Mouse (Mus musculus) liver, adult 2 months (tissue): ENCODE data around the gene Zfp618. TPM values are rescaled to one million over a fixed set of nuclear protein-coding genes. Genes with fewer than 3 reads are reported as not detected.
A peak's percentile ranks its signal among the peaks of the same experiment; 100 is the strongest.

Experiments used
- DNase-seq: peaks from one replicate; pipeline ENCODE4 v3.0.0-alpha.2; 2011; ENCODE audit warnings: low read depth, low spot score; ENCODE audit errors: extremely low read depth
- H3K27ac ChIP-seq: fragments of 200-500 bp; replicated peaks from 2 replicates; pipeline ENCODE4 v1.5.1; 2012; ENCODE audit warnings: low read depth, mild to moderate bottlenecking, control low read depth, inconsistent platforms, low read length; ENCODE audit not compliant: insufficient read depth
- H3K27me3 ChIP-seq: fragments of 200-500 bp; 2 replicates; pipeline ENCODE4 v1.6.1; 2012; ENCODE audit warnings: mild to moderate bottlenecking, moderate library complexity, low read length, inconsistent platforms; ENCODE audit not compliant: control insufficient read depth, insufficient read depth
- H3K36me3 ChIP-seq: fragments of 200-500 bp; 2 replicates; pipeline ENCODE4 v1.6.1; 2012; ENCODE audit warnings: low read length, inconsistent platforms; ENCODE audit not compliant: control insufficient read depth, insufficient read depth
- H3K4me1 ChIP-seq: fragments of 200-500 bp; 2 replicates; pipeline ENCODE4 v1.6.1; 2011; ENCODE audit warnings: low read length; ENCODE audit not compliant: control insufficient read depth, insufficient read depth
- H3K4me3 ChIP-seq: fragments of 200-500 bp; 2 replicates; pipeline ENCODE4 v1.5.1; 2011; ENCODE audit warnings: low read depth, mild to moderate bottlenecking, control low read depth, low read length, moderate library complexity; ENCODE audit not compliant: insufficient read depth
- H3K79me2 ChIP-seq: fragments of 200-500 bp; 2 replicates; pipeline ENCODE4 v1.6.1; 2012; ENCODE audit warnings: inconsistent platforms, mild to moderate bottlenecking, low read length, moderate library complexity; ENCODE audit not compliant: control insufficient read depth, insufficient read depth
- H3K9ac ChIP-seq: fragments of 200-500 bp; 2 replicates; pipeline ENCODE4 v1.6.1; 2012; ENCODE audit warnings: low read depth, mild to moderate bottlenecking, control low read depth, inconsistent platforms, low read length
- CTCF ChIP-seq: fragments of 200-500 bp; IDR thresholded peaks from 2 replicates; pipeline ENCODE4 v1.5.1; 2011; ENCODE audit warnings: low read depth, low read length, control low read depth
- POLR2A ChIP-seq: fragments of 200-500 bp; IDR thresholded peaks from 2 replicates; pipeline ENCODE4 v1.6.1; 2011; ENCODE audit warnings: low read length, control low read depth; ENCODE audit not compliant: insufficient read depth; ENCODE audit errors: extremely low read depth
- WGBS: fragments of 180-500 bp; shearing (Covaris S2); methylation state at CpG from one replicate; pipeline ENCODE4 v1.1.7; 2018; 5-methylcytosine and 5-hydroxymethylcytosine counted together
- polyA plus RNA-seq: library from polyadenylated mRNA; depleted of rRNA; stranded (reverse); fragments of >200 nt; gene quantifications from 2 replicates; pipeline ENCODE4 v1.2.3, GENCODE M21; 2012
- total RNA-seq: library from RNA; depleted of rRNA; stranded (reverse); fragments of >200 nt; gene quantifications from 2 replicates; pipeline ENCODE4 v1.2.3, GENCODE M21; 2014

Gene Zfp618
- total and polyA plus RNA-seq, 2 experiments, result 0.18 to 0.73 TPM

DNA sequence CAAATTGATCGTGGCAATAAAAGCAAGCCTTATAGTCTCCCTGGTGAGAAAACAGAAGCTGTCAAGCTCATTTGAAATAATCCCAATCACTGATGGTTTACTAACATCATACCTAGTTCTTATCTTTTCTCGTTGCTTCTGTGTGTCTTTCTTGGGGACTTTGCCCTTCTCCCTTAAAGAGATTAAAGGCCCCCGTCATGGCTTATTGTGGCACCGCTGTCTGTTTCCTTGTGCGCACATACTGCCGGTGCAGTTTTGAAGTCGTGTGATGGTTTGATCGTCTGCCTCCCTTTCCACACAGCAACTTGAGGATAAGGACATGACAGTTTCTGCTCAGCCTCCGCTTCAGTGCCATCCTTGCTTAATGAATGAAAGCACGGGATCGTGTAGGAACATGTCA lies 135.1 kb downstream of the Zfp618 start:
- H3K27me3 ChIP-seq, result no peaks in the 10 kb centered on the region
- H3K36me3 ChIP-seq, result no peaks in the 10 kb centered on the region
- no peak overlapping the region for H3K27ac ChIP-seq
- 82% methylated on average over 11 of the region's 11 CpGs for WGBS
- H3K79me2 ChIP-seq, result no peaks in the 10 kb centered on the region
- no peak overlapping the region for H3K4me3 ChIP-seq
- no peaks in the 10 kb centered on the region for H3K4me1 ChIP-seq
- TF ChIP-seq CTCF (no peak), POLR2A (no peak)
- H3K9ac ChIP-seq, result no peak overlapping the region
- no peak for DNase-seq

GRCm38 (mm10) chr4:63102025-63102424 lies 136.7 kb downstream of the Zfp618 start:
- no peak for TF ChIP-seq CTCF
- no peak for TF ChIP-seq POLR2A
- Histone ChIP-seq H3K4me3 (no peak overlapping the region), H3K36me3 (no peaks in the 10 kb centered on the region), H3K27ac (no peak overlapping the region), H3K4me1 (no peaks in the 10 kb centered on the region), H3K9ac (no peak overlapping the region), H3K27me3 (no peaks in the 10 kb centered on the region), H3K79me2 (no peaks in the 10 kb centered on the region)
- 42% methylated on average over 4 of the region's 4 CpGs for WGBS
- DNase-seq, result peak; percentile 59

DNA sequence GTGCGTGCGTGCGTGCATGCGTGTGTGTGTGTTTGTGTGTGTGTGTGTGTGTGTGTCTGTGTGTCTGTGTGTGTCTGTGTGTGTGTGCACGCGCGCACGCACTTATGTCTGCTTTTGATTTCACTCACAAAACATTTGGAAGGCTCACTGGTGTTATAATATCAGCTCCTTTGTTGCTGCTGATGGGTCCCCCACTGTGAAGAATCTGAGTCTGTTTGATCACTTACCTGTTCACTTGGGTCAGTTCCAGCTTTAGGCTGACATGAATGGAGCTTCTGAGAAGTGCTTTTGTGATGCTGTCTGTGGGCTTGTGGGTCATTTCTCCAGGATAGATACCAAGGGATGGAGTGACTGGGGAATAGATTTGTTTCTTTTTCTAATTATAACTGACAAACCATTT lies 140.3 kb downstream of the Zfp618 start:
- Histone ChIP-seq H3K9ac (no peak overlapping the region), H3K27me3 (no peaks in the 10 kb centered on the region), H3K27ac (no peak overlapping the region), H3K79me2 (no peaks in the 10 kb centered on the region), H3K4me3 (no peak overlapping the region), H3K4me1 (no peaks in the 10 kb centered on the region), H3K36me3 (no peaks in the 10 kb centered on the region)
- WGBS, result 94% methylated on average over 8 of the region's 8 CpGs
- DNase-seq, result no peak
- TF ChIP-seq CTCF (no peak), POLR2A (no peak)

DNA sequence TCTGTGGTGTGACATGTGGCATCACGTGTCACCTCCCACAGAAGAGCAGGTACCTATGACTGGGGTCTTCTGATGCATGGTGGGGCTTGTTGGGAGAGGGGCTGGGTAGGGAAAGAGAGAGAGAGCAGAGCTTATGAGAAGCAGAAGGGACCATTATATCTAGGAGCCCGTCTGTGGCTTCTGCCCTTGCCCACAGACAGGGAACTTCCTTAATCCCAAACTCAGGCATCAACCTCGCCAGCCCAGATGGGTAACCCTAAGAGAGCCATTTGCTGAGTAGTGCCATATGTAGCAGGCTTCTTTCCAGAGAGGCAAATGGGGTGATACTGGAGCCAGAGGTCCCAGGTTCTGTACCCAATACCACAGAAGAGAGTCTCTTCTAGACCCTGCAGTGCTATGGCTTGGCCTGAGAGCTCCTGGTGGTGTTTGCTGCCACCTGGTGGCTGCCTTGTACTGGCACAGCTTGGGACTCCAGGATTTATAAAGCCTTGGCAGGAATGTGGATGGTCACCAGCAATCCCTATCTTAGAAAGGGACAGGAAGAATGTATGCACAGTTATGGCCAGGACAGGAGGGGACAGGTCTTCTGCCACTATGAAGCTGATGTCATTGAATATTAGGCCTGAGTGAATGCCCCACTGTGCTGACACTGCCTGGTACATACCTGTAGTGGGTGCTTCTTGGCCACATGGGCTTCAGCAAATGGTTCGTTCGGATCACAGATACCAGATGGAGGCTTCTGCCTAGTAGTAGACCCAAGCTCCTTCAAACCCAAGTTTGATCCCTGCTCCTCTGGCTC lies 153.5 kb downstream of the Zfp618 start:
- Histone ChIP-seq H3K36me3 (no peaks in the 10 kb centered on the region), H3K9ac (no peak overlapping the region), H3K27me3 (no peaks in the 10 kb centered on the region), H3K79me2 (no peaks in the 10 kb centered on the region), H3K27ac (no peak overlapping the region), H3K4me3 (no peak overlapping the region), H3K4me1 (no peaks in the 10 kb centered on the region)
- peak; percentile 57 for DNase-seq
- WGBS, result 95% methylated on average over 5 of the region's 5 CpGs
- peak; percentile 99 for TF ChIP-seq CTCF
- TF ChIP-seq POLR2A, result no peak

GRCm38 (mm10) chr4:63124861-63125466 lies 159.6 kb downstream of the Zfp618 start:
- no peaks in the 10 kb centered on the region for H3K79me2 ChIP-seq
- H3K27ac ChIP-seq, result no peak overlapping the region
- H3K4me1 ChIP-seq, result no peaks in the 10 kb centered on the region
- WGBS, result 79% methylated on average over 8 of the region's 8 CpGs
- no peaks in the 10 kb centered on the region for H3K27me3 ChIP-seq
- no peak overlapping the region for H3K4me3 ChIP-seq
- H3K36me3 ChIP-seq, result no peaks in the 10 kb centered on the region
- TF ChIP-seq CTCF (no peak), POLR2A (no peak)
- no peak overlapping the region for H3K9ac ChIP-seq
- no peak for DNase-seq
